Mouse (Mus musculus): ENCODE measurements around the gene Rbfox1. TPM values are rescaled to one million over a fixed set of nuclear protein-coding genes. Genes with fewer than 3 reads are reported as not detected.

Rbfox1 gene
- total RNA-seq, 2 experiments from 2014 or later = 120 to 127 TPM

GRCm38 (mm10) chr16:6842066-6842785, 957.1 kb downstream of the Rbfox1 start:
- DNase-seq = no peak
- intact Hi-C loops (cut with DNase I; ENCODE audit: low total_unique reads) = no loop called here

GRCm38 (mm10) chr16:6844659-6845058, 959.5 kb downstream of the Rbfox1 start:
- intact Hi-C loops (cut with DNase I; ENCODE audit: low total_unique reads) = no loop called here
- no peak for DNase-seq

GRCm38 (mm10) chr16:6851393-6851792, 966.2 kb downstream of the Rbfox1 start:
- intact Hi-C loops (cut with DNase I; ENCODE audit: low total_unique reads) = no loop called here
- DNase-seq = no peak

GRCm38 (mm10) chr16:6853796-6854195, 968.6 kb downstream of the Rbfox1 start:
- intact Hi-C loops (cut with DNase I; ENCODE audit: low total_unique reads) = no loop called here
- DNase-seq = no peak

GRCm38 (mm10) chr16:6861656-6862055, 976.5 kb downstream of the Rbfox1 start:
- DNase-seq = no peak
- intact Hi-C loops (cut with DNase I; ENCODE audit: low total_unique reads) = no loop called here

GRCm38 (mm10) chr16:6882683-6883430, 997.7 kb downstream of the Rbfox1 start:
- intact Hi-C loops (cut with DNase I; ENCODE audit: low total_unique reads) = no loop called here
- no peak for DNase-seq

GRCm38 (mm10) chr16:6883798-6884197, 998.6 kb downstream of the Rbfox1 start:
- intact Hi-C loops (cut with DNase I; ENCODE audit: low total_unique reads) = no loop called here

GRCm38 (mm10) chr16:6885617-6886016, 1000.5 kb downstream of the Rbfox1 start:
- no peak for DNase-seq
- intact Hi-C loops (cut with DNase I; ENCODE audit: low total_unique reads) = no loop called here

More at GRCm38 (mm10) chr16:6883798-6884197, 998.6 kb downstream of the Rbfox1 start:
- DNase-seq = no peak

GRCm38 (mm10) chr16:6889221-6889620, 1004.1 kb downstream of the Rbfox1 start:
- DNase-seq = no peak
- intact Hi-C loops (cut with DNase I; ENCODE audit: low total_unique reads) = no loop called here

- intact Hi-C loops (cut with DNase I; ENCODE audit: low total_unique reads) = no loop called here
- DNase-seq = no peak
These were observed 1012.6 kb downstream of the Rbfox1 start for GRCm38 (mm10) chr16:6897734-6898133.

GRCm38 (mm10) chr16:6900006-6900405, 1014.9 kb downstream of the Rbfox1 start:
- intact Hi-C loops (cut with DNase I; ENCODE audit: low total_unique reads) = no loop called here
- DNase-seq = no peak

- intact Hi-C loops (cut with DNase I; ENCODE audit: low total_unique reads) = no loop called here
- no peak for DNase-seq
These were observed 1019.8 kb downstream of the Rbfox1 start for GRCm38 (mm10) chr16:6904984-6905383.

GRCm38 (mm10) chr16:6906001-6906400, 1020.8 kb downstream of the Rbfox1 start:
- intact Hi-C loops (cut with DNase I; ENCODE audit: low total_unique reads) = no loop called here
- DNase-seq = no peak

GRCm38 (mm10) chr16:6907550-6907949, 1022.4 kb downstream of the Rbfox1 start:
- intact Hi-C loops (cut with DNase I; ENCODE audit: low total_unique reads) = no loop called here
- no peak for DNase-seq

- DNase-seq = no peak
- intact Hi-C loops (cut with DNase I; ENCODE audit: low total_unique reads) = no loop called here
These were observed 1029.4 kb downstream of the Rbfox1 start for GRCm38 (mm10) chr16:6914531-6914930.

- no peak for DNase-seq
- intact Hi-C loops (cut with DNase I; ENCODE audit: low total_unique reads) = no loop called here
These were observed 1033.5 kb downstream of the Rbfox1 start for GRCm38 (mm10) chr16:6918641-6919040.

- no peak for DNase-seq
- intact Hi-C loops (cut with DNase I; ENCODE audit: low total_unique reads) = no loop called here
These were observed 1034.5 kb downstream of the Rbfox1 start for GRCm38 (mm10) chr16:6919681-6920080.

- no peak for DNase-seq
- intact Hi-C loops (cut with DNase I; ENCODE audit: low total_unique reads) = no loop called here
These were observed 1042.5 kb downstream of the Rbfox1 start for GRCm38 (mm10) chr16:6927661-6928060.

GRCm38 (mm10) chr16:6930795-6931194, 1045.6 kb downstream of the Rbfox1 start:
- intact Hi-C loops (cut with DNase I; ENCODE audit: low total_unique reads) = no loop called here
- no peak for DNase-seq

- intact Hi-C loops (cut with DNase I; ENCODE audit: low total_unique reads) = no loop called here
- no peak for DNase-seq
These were observed 1061.0 kb downstream of the Rbfox1 start for GRCm38 (mm10) chr16:6946151-6946550.

- intact Hi-C loops (cut with DNase I; ENCODE audit: low total_unique reads) = no loop called here
- no peak for DNase-seq
These were observed 1064.5 kb downstream of the Rbfox1 start for GRCm38 (mm10) chr16:6949666-6950065.
